Mouse (Mus musculus): ENCODE data around the gene Gm3646. TPM values are rescaled to one million over a fixed set of nuclear protein-coding genes. Genes with fewer than 3 reads are reported as not detected.
A peak's percentile ranks its signal among the peaks of the same experiment; 100 is the strongest.

The Gm3646 gene
- polyA plus RNA-seq, 1 experiment from 2014 or later: not detected

DNA sequence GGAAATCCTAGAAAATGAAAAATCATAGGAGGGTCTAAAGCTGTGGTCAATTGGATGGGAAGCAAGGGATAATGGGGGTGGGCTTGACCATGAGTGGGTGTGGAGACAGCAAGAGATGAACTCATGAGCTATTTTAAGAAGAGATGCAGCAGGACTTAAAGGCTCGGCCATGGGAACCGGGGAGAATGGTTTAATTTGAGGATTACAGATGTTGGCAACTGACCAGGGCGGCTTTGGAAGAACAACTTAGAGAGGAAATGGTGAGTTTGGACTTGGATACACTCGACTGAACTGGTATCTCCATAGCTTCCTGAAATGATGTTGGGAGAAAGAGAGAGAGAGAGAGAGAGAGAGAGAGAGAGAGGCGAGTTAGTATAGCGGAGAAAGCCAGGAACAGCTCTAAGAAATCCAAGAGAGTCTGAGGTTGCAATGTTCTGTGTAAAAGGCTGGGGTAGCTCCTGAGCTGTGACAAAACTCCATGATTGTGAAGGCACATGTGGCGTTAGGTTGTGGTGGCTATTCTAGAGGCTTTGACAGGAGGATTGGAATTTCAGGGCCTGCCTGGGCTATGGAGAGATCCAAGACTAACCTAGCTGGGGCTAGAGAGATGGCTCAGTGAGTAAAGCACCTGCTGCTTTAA lies 39.2 kb downstream of the Gm3646 start:
- H3K4me2 ChIP-seq: no peak overlapping the region
- no peak overlapping the region for H3K4me3 ChIP-seq (ENCODE audit: low read depth, low read length)
- H3K9ac ChIP-seq: no peak overlapping the region
- no peaks in the 10 kb centered on the region for H3K9me3 ChIP-seq (ENCODE audit: low read depth, low read length)
- no peak for ATAC-seq (ENCODE audit: insufficient read depth)
- no peak overlapping the region for H3K27ac ChIP-seq (ENCODE audit: low read depth)
- 60% methylated on average over 7 of the region's 7 CpGs for WGBS
- no peak for TF ChIP-seq CTCF (IDR thresholded peaks at IDR 0.05; ENCODE audit: low read depth)
- H3K27me3 ChIP-seq (ENCODE audit: insufficient read depth, low read length): no peaks in the 10 kb centered on the region
- peak; percentile 74 for DNase-seq
- H3K4me1 ChIP-seq (ENCODE audit: insufficient read depth): peaks cover 25% of the 10 kb centered on the region; the same call in 1 of the 2 replicates
- H3K36me3 ChIP-seq (ENCODE audit: insufficient read depth): no peaks in the 10 kb centered on the region

- peak; percentile 90 for ATAC-seq (ENCODE audit: insufficient read depth)
- Histone ChIP-seq H3K27me3 (ENCODE audit: insufficient read depth, low read length) (no peaks in the 10 kb centered on the region), H3K4me3 (ENCODE audit: low read depth, low read length) (peak overlapping the region; percentile 3), H3K27ac (ENCODE audit: low read depth) (peak overlapping the region; percentile 97), H3K36me3 (ENCODE audit: insufficient read depth) (no peaks in the 10 kb centered on the region), H3K9me3 (ENCODE audit: low read depth, low read length) (no peaks in the 10 kb centered on the region), H3K9ac (peak overlapping the region; percentile 38; the same call in 1 of the 2 replicates), H3K4me1 (ENCODE audit: insufficient read depth) (peaks cover 32% of the 10 kb centered on the region), H3K4me2 (peak overlapping the region; percentile 61)
- peak; percentile 33 for TF ChIP-seq CTCF (IDR thresholded peaks at IDR 0.05; ENCODE audit: low read depth)
- peak; percentile 99 for DNase-seq
- WGBS: 2% methylated on average over 10 of the region's 10 CpGs
Observed at GRCm38 (mm10) chr1:39762025-39762370, 43.1 kb downstream of the Gm3646 start.

DNA sequence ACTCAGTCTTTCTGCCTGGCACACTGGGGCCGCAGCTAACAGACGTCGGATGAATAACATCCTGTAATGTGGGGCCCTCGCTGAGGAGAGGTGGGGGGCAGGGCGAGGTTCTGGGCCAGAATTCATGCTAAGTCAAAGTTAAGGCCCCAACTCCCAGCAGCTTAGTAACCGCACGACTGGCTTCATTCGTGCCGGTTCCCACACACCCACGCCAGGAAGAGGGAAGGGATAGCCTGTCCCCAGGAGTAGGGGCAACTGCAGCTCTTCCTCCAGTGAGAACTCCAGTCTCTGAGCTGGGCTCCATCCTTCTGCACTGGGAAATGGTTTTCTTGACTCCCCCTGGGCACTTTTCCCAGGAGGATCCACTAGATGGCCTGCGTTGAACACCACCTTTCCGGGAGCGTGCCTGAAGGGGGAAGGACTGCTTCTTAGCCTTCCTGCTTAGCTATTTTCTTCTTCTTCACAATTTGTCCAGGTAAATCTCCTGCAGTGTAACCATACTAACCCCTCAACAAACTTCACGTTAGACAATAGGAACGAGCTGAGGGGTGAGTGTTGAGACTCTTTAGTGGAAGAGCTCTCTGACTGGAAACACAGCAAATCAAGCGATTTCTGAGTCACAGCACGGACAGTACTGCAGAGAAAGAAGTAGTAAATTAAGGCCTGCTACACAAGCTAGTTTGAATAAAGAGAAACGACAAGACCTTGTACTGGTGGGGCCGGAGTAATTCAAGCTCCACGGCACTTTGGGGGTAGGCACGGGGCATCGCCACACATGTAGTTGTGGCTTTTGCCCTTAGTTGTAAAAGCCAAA lies 43.7 kb downstream of the Gm3646 start:
- Histone ChIP-seq H3K36me3 (ENCODE audit: insufficient read depth) (no peaks in the 10 kb centered on the region), H3K9ac (peak overlapping the region; percentile 38; the same call in 1 of the 2 replicates), H3K4me1 (ENCODE audit: insufficient read depth) (peaks cover 32% of the 10 kb centered on the region), H3K27ac (ENCODE audit: low read depth) (peak overlapping the region; percentile 97), H3K4me3 (ENCODE audit: low read depth, low read length) (peak overlapping the region; percentile 3), H3K9me3 (ENCODE audit: low read depth, low read length) (no peaks in the 10 kb centered on the region), H3K27me3 (ENCODE audit: insufficient read depth, low read length) (no peaks in the 10 kb centered on the region), H3K4me2 (peak overlapping the region; percentile 61)
- WGBS: 3% methylated on average over 22 of the region's 22 CpGs
- TF ChIP-seq CTCF (IDR thresholded peaks at IDR 0.05; ENCODE audit: low read depth): peak; percentile 79
- DNase-seq (peak; percentile 90), ATAC-seq (ENCODE audit: insufficient read depth) (peak; percentile 55)

- no peak for DNase-seq
- H3K27me3 ChIP-seq (ENCODE audit: insufficient read depth, low read length): no peaks in the 10 kb centered on the region
- no peaks in the 10 kb centered on the region for H3K9me3 ChIP-seq (ENCODE audit: low read depth, low read length)
- no peak overlapping the region for H3K4me3 ChIP-seq (ENCODE audit: low read depth, low read length)
- peak overlapping the region; percentile 44; the same call in 1 of the 2 replicates for H3K27ac ChIP-seq (ENCODE audit: low read depth)
- 57% methylated on average over 6 of the region's 6 CpGs for WGBS
- H3K9ac ChIP-seq: no peak overlapping the region
- H3K4me1 ChIP-seq (ENCODE audit: insufficient read depth): peaks cover 29% of the 10 kb centered on the region
- no peak for TF ChIP-seq CTCF (IDR thresholded peaks at IDR 0.05; ENCODE audit: low read depth)
- no peaks in the 10 kb centered on the region for H3K36me3 ChIP-seq (ENCODE audit: insufficient read depth)
- ATAC-seq (ENCODE audit: insufficient read depth): no peak
- no peak overlapping the region for H3K4me2 ChIP-seq
Observed at GRCm38 (mm10) chr1:39760181-39760715, 44.9 kb downstream of the Gm3646 start.

- Histone ChIP-seq H3K9me3 (ENCODE audit: low read depth, low read length) (no peaks in the 10 kb centered on the region), H3K4me1 (ENCODE audit: insufficient read depth) (peaks cover 24% of the 10 kb centered on the region), H3K27ac (ENCODE audit: low read depth) (peak overlapping the region; percentile 44; the same call in 1 of the 2 replicates), H3K36me3 (ENCODE audit: insufficient read depth) (no peaks in the 10 kb centered on the region), H3K27me3 (ENCODE audit: insufficient read depth, low read length) (no peaks in the 10 kb centered on the region), H3K9ac (no peak overlapping the region), H3K4me3 (ENCODE audit: low read depth, low read length) (no peak overlapping the region), H3K4me2 (no peak overlapping the region)
- ATAC-seq (ENCODE audit: insufficient read depth): no peak
- DNase-seq: no peak
- 34% methylated on average over 9 of the region's 9 CpGs for WGBS
- TF ChIP-seq CTCF (IDR thresholded peaks at IDR 0.05; ENCODE audit: low read depth): no peak
Observed at GRCm38 (mm10) chr1:39759231-39760175, 45.6 kb downstream of the Gm3646 start.

- H3K4me3 ChIP-seq (ENCODE audit: low read depth, low read length): no peak overlapping the region
- H3K9me3 ChIP-seq (ENCODE audit: low read depth, low read length): no peaks in the 10 kb centered on the region
- peaks cover 24% of the 10 kb centered on the region for H3K4me1 ChIP-seq (ENCODE audit: insufficient read depth)
- WGBS: 61% methylated on average over 9 of the region's 9 CpGs
- H3K9ac ChIP-seq: no peak overlapping the region
- TF ChIP-seq CTCF (IDR thresholded peaks at IDR 0.05; ENCODE audit: low read depth): no peak
- H3K4me2 ChIP-seq: no peak overlapping the region
- no peak for ATAC-seq (ENCODE audit: insufficient read depth)
- no peak overlapping the region for H3K27ac ChIP-seq (ENCODE audit: low read depth)
- H3K36me3 ChIP-seq (ENCODE audit: insufficient read depth): no peaks in the 10 kb centered on the region
- no peaks in the 10 kb centered on the region for H3K27me3 ChIP-seq (ENCODE audit: insufficient read depth, low read length)
- peak; percentile 61 for DNase-seq
Observed at GRCm38 (mm10) chr1:39758244-39758643, 46.9 kb downstream of the Gm3646 start.
